Mouse (Mus musculus) E14TG2a.4 (cell line): ENCODE results near the gene Car11.

Source experiments
- H3K27me3 ChIP-seq: 2 replicates; pipeline ENCODE4 v1.6.1; 2014; ENCODE audit warnings: low read length, control low read depth; ENCODE audit not compliant: insufficient read depth
- H3K36me3 ChIP-seq: 2 replicates; pipeline ENCODE4 v1.6.1; 2014; ENCODE audit warnings: low read length, control low read depth; ENCODE audit not compliant: insufficient read depth
- H3K4me1 ChIP-seq: replicated peaks from 2 replicates; pipeline ENCODE4 v1.6.1; 2014; ENCODE audit warnings: low read depth, low read length, control low read depth
- H3K4me3 ChIP-seq: replicated peaks from 2 replicates; pipeline ENCODE4 v1.5.1; 2014; ENCODE audit warnings: mild to moderate bottlenecking, low read length
- H3K9me3 ChIP-seq: 2 replicates; pipeline ENCODE4 v1.6.1; 2014; ENCODE audit warnings: low read length, control low read depth
- CTCF ChIP-seq: conservative IDR thresholded peaks from 2 replicates; pipeline ENCODE4 v1.5.1; 2014; ENCODE audit warnings: low read length
- NANOG ChIP-seq: IDR thresholded peaks from 2 replicates; pipeline ENCODE4 v1.6.1; 2014; ENCODE audit warnings: borderline replicate concordance, low read length, mixed read lengths
- POU5F1 ChIP-seq: IDR thresholded peaks from 2 replicates; pipeline ENCODE4 v1.6.1; 2014; ENCODE audit warnings: low read length, borderline replicate concordance

Gene Car11

GRCm38 (mm10) chr7:45749401-45749800 lies 49.8 kb downstream of the Car11 start:
- H3K27me3 ChIP-seq = no peaks in the 10 kb centered on the region; the same call in 1 of the 2 replicates
- TF ChIP-seq POU5F1 (no peak), CTCF (no peak), NANOG (no peak)

DNA sequence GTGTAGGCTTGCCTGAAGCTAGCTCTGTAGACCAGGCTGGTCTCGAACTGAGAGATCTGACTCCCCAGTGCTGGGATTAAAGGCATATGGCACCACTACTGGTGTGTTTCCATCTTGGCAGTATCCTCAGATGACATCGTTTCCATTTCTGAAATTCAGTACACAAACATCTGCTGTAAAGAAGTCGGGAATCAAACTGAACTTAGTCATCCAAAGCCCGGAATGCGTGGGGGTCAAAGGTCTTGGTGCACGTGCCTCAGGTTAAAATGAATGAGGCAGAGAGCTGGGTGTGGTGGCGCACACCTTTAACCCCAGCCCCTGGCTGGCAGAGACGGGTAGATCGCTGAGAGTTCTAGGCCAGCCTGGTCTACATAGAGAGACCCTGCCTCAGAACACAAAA lies 50.5 kb downstream of the Car11 start:
- TF ChIP-seq POU5F1 = no peak
- no peak for TF ChIP-seq CTCF
- TF ChIP-seq NANOG = no peak
- Histone ChIP-seq H3K4me1 (peaks cover 27% of the 10 kb centered on the region), H3K4me3 (no peak overlapping the region), H3K9me3 (no peaks in the 10 kb centered on the region), H3K27me3 (no peaks in the 10 kb centered on the region; the same call in 1 of the 2 replicates), H3K36me3 (no peaks in the 10 kb centered on the region)

More at GRCm38 (mm10) chr7:45749401-45749800, 49.8 kb downstream of the Car11 start:
- no peaks in the 10 kb centered on the region for H3K36me3 ChIP-seq
- H3K4me3 ChIP-seq = peak overlapping the region; percentile 62
- no peaks in the 10 kb centered on the region for H3K9me3 ChIP-seq
- peaks cover 27% of the 10 kb centered on the region for H3K4me1 ChIP-seq
